Mouse (Mus musculus) right cerebral cortex, postnatal 25 days (tissue): ENCODE measurements at regions not wholly inside any gene's neighbourhood (a gene's known extent, or its start where the extent isn't known, plus 50 kb on each side); places are given as distances from the start of the nearest gene placed in this dataset.

Experiments
- DNase-seq: peaks from one replicate; pipeline ENCODE4 v3.0.0; 2022

GRCm38 (mm10) chr13:28898900-28899299, 54.6 kb downstream of the Sox4 start:
- DNase-seq = no peak

- DNase-seq = no peak
Measured at GRCm38 (mm10) chr13:28892896-28893295, 60.6 kb downstream of the Sox4 start.

- no peak for DNase-seq
Measured at GRCm38 (mm10) chr13:28887098-28887497, 66.4 kb downstream of the Sox4 start.

- no peak for DNase-seq
Measured at GRCm38 (mm10) chr13:28886691-28887090, 66.8 kb downstream of the Sox4 start.

- no peak for DNase-seq
Measured at GRCm38 (mm10) chr13:28885083-28886037, 68.2 kb downstream of the Sox4 start.

- no peak for DNase-seq
Measured at GRCm38 (mm10) chr13:28884191-28884820, 69.2 kb downstream of the Sox4 start.

GRCm38 (mm10) chr13:28883398-28883797, 70.1 kb downstream of the Sox4 start:
- DNase-seq = no peak

- no peak for DNase-seq
Measured at GRCm38 (mm10) chr13:28880888-28881287, 72.6 kb downstream of the Sox4 start.

- no peak for DNase-seq
Measured at GRCm38 (mm10) chr13:28878692-28879091, 74.8 kb downstream of the Sox4 start.

- no peak for DNase-seq
Measured at GRCm38 (mm10) chr13:28876771-28877170, 76.7 kb downstream of the Sox4 start.

- DNase-seq = no peak
Measured at GRCm38 (mm10) chr13:28870681-28871080, 82.8 kb downstream of the Sox4 start.

- no peak for DNase-seq
Measured at GRCm38 (mm10) chr13:28867210-28867609, 86.3 kb downstream of the Sox4 start.

GRCm38 (mm10) chr13:28866686-28867085, 86.8 kb downstream of the Sox4 start:
- no peak for DNase-seq

- no peak for DNase-seq
Measured at GRCm38 (mm10) chr13:28860601-28861000, 92.9 kb downstream of the Sox4 start.

GRCm38 (mm10) chr13:28859829-28860427, 93.6 kb downstream of the Sox4 start:
- DNase-seq = no peak

- no peak for DNase-seq
Measured at GRCm38 (mm10) chr13:28858001-28858400, 95.5 kb downstream of the Sox4 start.

GRCm38 (mm10) chr13:28857201-28857600, 96.3 kb downstream of the Sox4 start:
- no peak for DNase-seq

- DNase-seq = no peak
Measured at GRCm38 (mm10) chr13:28856472-28856871, 97.0 kb downstream of the Sox4 start.

- no peak for DNase-seq
Measured at GRCm38 (mm10) chr13:28854247-28854646, 99.3 kb downstream of the Sox4 start.

GRCm38 (mm10) chr13:28848305-28848704, 105.2 kb downstream of the Sox4 start:
- DNase-seq = no peak

GRCm38 (mm10) chr13:28847478-28847877, 106.0 kb downstream of the Sox4 start:
- DNase-seq = no peak

- DNase-seq = no peak
Measured at GRCm38 (mm10) chr13:28844495-28844894, 109.0 kb downstream of the Sox4 start.

- DNase-seq = no peak
Measured at GRCm38 (mm10) chr13:28842811-28843210, 110.7 kb downstream of the Sox4 start.

- no peak for DNase-seq
Measured at GRCm38 (mm10) chr13:28840142-28840541, 113.4 kb downstream of the Sox4 start.
